Mouse (Mus musculus) bone marrow macrophage, adult 2 months (primary cell): ENCODE results near the gene Ripor2.

ENCODE experiments used
- CTCF ChIP-seq: IDR thresholded peaks from 2 replicates; pipeline ENCODE4 v1.5.1; 2012; ENCODE audit warnings: low read depth, mild to moderate bottlenecking, low read length, moderate library complexity
- POLR2A ChIP-seq: IDR thresholded peaks from 2 replicates; pipeline ENCODE4 v1.6.1; 2012; ENCODE audit warnings: mild to moderate bottlenecking, low read depth, low read length, borderline replicate concordance

- no peak for TF ChIP-seq CTCF
- TF ChIP-seq POLR2A = no peak
Observed at GRCm38 (mm10) chr13:24640166-24640560, 58.2 kb downstream of the Ripor2 start.
